Mouse (Mus musculus) neutrophil, adult 5-6 weeks (primary cell): ENCODE data around the gene Ppp2r1b. TPM values are rescaled to one million over a fixed set of nuclear protein-coding genes. Genes with fewer than 3 reads are reported as not detected.

Source experiments
- ATAC-seq: fragments of 151-379, 151-347 bp; 2 replicates; pipeline ENCODE4 v1.8.0; 2017; ENCODE audit warnings: mild to moderate bottlenecking, moderate TSS enrichment; ENCODE audit not compliant: insufficient number of reproducible peaks, poor library complexity, low FRiP score, severe bottlenecking; ENCODE audit errors: extremely low read depth
- total RNA-seq: library from RNA; stranded (forward); fragments of 200-1000 nt; gene quantifications from 2 replicates; pipeline ENCODE4 v1.2.3, GENCODE M21; 2017

Ppp2r1b gene
- total RNA-seq, 1 experiment from 2014 or later = 22.0 TPM

DNA sequence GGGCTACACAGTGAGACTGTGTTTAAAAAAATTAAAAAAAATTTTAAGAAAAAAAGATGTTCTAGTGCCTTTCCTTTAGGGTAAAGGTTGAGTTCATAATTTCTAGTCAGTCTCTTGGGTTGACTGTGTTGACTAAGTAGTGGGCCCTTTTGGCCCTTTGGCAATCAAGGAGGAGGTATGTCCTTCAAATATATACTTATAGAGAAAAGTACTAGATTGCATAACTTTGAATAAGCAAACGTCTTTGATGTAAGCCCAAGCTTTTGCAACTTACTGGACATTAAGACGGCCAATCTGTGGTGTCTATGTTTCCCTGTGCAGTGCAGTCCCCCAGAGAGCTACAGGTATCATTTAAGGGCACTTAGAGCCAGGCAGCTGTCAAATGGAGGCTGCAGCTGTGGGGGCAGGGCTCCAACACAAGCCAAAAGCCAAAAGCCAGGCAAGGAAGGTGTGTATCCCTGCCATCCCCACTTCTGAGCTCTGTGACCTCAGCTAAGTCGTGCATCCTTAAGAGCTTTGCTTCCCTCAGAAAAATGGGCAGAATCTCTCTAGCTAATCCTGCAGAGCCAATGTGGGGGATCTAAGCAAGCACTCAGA is 45.5 kb downstream of the Ppp2r1b start:
- ATAC-seq = no peak

DNA sequence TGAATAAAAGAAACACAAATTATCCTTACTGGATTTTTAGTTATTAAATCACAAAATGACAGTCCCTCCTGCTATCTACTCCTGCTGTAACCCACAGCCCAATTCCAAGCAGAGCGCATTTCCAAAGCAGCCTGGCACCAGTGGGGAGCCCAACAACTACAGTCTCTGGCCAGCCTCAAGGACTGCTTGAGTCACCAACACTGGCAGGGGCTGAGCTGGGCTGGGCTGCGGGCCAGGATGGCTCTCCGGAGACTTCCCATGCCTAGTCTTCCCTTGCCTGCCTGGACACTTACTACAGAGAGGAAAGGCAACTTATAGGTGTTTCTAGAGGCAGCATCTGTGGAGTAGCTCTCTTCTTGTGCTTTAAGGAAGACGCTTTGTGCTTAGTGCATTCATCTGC is 48.6 kb downstream of the Ppp2r1b start:
- ATAC-seq = no peak

DNA sequence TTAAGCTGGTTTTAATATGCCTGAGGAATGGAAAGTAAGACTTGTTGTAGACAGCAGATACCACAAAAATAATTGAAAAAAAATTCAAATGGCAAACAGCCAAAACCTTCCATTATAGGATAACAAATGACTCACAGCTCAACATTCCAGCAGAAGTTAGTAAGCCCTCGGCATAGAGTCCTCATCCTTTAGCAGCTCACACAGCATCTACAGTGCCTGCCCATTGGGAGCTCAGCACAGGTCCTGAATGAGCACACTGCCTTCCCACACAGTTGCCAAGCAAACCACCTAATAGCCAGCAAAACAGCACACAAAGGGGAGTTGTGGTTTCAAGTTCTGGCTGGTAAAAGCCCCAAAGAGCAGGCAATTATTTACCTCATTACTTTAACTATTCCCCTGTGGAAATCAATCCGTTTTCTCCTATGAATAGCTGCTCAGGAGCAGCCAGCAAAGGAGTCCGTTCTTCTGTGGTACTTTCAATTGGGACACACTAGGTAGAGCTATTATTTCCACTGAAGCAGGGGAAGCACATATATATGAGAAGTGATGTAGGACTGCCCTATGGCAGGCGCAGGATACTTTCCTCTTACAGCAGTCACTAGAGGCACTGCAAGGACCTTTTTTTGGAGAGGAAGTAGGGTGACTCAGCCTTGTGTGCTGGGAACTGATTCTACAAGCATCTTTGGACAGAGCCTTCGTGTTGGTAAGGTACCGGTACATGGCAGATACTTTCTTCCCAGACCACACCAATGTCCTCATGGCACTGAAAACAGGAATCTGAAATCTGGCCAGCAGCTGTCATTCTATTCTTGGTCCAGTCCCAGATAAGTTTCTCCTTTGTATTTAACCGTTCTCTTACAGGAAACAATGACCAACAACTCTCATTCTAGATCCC is 55.2 kb downstream of the Ppp2r1b start:
- ATAC-seq = 0 out of 2 replicates have a peak, but pooled peaks have one; percentile 34

DNA sequence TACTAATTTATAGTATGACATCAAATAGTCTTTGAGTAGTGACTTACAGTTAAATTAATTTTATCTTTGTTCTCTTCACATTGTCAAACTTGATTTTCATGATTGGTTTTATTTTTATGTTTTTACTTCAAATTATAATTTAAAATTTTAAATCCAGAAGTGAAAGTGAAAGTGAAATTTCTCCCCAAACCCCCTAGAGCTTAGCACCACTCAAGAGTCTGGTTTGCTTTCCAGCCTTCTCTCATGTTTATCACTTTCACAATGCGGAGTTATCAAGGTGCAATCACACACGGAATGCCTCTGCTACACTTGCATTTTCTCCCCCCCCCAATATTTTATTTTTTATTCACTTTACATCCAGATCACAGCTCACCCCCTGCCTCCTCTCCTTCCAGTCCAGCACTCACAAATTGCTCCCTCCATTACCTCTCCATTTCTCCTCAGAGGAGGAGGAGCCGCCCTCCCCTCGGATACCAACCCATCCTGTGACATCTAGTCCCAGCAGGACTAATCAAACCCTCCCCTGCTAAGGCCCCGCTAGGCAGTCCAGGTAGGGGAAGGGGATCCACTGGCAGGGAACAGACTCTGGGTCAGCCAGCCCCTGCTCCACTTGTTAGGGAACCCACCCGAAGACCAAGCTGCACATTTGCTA is 59.2 kb downstream of the Ppp2r1b start:
- no peak for ATAC-seq

DNA sequence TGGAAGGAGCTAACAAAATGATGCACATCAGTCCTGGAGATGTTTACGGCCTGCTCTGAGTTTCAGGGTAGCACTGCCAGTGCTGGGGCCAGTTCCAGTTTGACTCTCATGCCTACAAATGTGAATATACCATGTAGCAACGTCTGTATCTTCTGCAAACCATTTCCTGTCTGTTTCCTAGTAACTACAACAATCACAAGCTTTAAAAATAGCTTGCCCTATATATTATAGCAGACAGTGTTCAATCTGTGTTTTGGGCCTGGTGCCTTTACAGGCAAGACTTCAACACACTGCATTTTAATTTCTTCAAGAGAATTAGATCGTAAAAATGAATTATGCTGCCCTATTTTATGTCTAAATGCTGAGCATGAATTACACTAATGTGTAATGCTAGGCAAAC is 60.2 kb downstream of the Ppp2r1b start:
- peak; percentile 40; the same call in 1 of the 2 replicates for ATAC-seq

DNA sequence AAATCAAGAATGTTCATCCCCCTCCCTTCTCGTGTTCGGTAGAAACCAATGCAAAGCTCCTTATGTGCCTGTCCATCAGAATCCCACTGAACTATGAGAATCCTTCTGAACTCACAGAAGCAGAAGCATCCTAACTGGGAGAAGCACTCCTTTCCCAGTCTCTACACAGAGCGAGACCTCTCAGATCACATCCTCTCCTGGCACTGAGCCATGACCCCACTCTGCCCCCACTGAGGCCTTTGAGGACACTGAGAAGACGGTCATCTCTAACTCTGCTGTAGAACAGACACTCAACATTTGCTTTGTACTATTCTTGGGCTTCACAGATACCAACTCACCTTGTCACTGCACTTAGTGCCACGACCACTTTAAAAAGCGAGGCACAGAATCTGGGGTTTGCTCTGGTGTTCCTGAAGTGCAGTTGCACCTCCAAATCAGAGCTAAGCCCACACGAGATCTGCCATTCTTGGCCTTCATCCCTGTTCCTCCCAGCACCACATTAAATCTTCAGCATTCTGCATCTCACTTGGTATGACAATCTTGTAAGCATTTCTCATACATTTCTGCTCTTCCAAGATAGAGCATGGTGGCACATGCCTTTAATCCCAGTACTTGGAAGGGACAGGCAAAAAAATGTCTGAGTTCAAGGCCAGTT is 66.9 kb downstream of the Ppp2r1b start:
- ATAC-seq = no peak

DNA sequence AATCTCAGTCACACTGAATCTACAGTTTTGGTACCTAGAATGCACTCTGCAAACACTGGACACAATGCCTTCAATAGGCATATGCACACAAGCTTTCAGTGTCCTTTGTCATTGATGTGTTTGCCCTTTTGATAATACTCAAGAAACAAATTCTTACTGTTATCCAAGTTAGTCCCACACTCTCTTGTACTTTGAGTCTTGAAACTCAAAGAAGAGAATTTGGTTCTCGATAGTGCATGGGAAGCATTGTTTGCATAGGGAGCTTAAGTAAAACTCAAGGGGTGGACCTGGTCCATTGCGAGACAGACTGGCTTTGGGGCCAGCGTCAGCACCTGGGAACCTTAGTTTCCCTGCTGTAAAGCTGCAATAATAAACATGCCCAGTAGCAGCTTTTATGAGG is 73.0 kb downstream of the Ppp2r1b start:
- ATAC-seq = no peak

DNA sequence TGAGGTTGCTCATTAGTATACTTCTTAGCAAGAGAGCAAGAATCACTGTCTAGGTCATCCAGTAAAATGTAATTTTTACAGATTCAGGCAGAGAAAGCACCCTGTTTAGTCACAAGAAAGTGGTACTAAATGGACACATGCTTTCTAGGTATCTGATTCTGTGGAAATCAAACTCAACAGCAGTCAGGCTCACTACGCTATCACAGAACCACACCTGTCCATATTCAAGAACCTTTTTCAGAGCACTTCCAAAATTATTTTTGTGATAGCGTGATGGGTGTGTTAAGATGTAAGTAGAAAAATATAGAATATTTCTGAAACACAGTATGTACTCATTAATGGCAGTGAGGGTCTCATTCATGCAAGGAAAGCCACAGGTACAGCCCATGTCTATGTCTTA is 74.5 kb downstream of the Ppp2r1b start:
- ATAC-seq = no peak

DNA sequence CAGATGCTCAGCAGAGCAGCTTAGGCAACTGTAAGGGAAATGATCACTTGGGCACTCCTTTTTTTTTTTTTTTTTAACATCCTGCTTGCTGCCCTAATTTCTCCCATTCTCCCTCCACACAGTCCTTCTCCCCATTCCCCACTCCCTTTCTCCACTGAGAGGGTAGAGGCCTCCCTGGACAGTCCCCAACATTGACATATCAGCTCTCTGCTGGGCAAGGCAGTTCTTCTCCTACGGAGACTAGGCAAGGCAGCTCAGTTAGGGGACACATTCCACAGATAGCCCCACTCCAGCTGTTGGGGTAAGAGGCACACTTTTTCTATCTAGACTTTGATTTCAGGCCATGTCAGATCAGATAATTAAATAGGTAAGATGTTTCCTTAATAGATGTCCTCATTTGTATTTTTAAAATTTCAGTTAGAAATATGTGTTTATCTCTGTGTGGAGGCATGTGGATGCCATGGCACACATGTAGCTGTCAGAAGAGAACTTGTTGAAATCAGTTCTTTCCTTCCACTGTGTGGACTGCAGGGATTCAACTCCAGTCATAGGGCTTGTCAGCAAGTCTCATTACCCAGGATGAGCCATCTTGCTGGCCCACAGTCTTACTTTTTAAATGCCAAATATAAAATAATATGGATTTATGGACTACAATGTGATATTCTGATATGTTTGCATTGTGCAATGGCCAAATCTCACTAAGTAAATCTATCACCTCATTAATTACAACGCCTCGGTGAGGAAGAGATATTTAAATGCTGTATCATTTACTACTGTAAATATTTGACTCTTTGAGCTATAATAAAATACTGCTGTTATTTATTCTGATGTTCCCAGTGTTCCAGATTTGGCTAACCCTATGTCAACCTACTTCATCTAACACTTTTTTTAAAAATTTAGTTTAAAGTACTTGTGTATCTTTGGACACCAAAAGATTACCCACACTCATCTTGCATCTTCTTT is 76.1 kb downstream of the Ppp2r1b start:
- no peak for ATAC-seq

DNA sequence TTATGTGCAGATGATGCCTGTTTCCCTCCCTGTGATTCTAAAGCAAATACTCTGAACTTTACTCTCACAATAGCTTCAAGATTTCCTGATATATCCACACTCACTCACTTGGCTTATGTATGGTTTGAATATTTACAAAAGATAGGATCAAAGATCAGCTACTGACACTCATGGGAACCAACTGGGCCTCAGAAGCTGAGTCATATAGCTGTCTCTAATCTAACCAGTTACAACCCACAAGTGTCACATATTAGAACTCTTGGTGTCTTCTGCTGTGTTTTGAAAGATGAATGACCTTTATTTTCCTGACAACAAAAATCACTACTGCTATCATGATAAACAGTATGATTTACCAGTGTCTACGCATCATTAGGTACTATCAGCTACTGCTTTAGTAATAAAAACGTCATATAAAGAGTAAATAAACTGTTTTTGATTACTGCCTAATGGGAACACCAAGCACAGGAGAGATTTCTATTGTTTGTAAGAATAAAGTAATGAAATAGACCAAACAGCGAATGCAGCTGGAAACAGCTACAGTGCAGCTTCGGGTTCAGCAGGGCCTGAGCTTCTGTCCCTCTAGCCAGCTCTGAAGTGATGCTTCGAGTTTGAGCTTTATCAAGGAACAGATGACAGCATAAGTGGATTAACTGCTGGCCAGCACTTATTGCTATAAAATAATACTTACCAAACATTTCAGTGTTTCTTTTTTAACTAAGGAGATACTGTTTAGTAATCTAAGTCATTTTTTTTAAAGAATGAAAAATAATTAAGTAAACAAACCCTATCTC is 77.5 kb downstream of the Ppp2r1b start:
- no peak for ATAC-seq

DNA sequence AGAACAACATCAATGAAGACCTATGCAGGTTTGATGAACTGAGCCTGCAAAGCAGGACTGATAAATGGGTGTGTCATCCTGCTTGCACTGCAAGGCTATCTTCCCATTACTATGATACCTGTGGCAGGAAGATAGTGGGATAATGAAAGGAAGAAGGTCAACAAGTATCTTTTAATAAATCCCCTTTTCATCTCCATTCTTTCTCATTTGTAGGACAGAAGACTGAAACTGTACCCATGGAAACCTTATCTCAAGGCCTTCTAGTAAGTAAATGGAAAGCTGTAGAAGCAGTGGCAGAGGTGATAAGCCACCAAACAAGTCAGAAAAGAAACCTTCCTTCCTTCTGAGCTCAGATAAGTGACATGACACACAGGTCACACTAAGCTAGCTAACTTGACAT is 79.4 kb downstream of the Ppp2r1b start:
- ATAC-seq = no peak

DNA sequence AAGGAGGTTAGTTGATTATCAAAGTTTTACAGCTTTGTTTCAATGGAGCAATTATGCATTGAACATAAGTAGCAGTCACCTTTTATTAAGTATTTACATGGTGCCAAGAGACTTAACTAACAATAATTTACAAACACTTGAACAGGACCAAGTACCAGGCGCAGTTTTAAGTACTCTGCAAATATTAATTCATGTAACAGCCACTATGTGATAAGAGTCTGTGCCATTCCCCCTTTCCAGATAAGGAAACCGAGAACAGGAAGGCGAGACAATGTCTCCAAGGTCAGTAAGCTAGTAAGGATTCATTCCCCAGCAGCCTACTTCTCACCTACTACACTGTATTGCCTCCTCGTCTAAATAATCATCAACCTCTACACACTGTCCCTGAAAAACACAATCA is 80.7 kb downstream of the Ppp2r1b start:
- no peak for ATAC-seq

DNA sequence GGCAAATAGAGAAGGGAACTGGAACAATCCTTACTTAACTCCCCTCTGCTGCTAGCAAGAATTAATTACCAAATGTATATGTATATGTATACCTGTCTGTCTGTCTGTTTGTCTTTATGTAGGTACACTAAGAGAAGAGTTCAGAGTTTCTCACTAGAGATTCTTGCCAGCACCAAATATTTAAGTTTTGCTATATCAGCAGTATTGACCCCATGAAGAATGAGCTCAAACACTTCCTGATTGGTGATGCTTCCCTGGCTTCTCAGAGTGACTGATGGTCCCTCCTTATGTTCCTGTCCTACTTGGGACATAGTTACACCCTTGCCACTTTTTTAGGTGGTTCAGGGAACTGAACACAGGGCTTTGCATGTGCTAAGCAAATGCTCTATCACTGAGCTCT is 84.9 kb downstream of the Ppp2r1b start:
- no peak for ATAC-seq

DNA sequence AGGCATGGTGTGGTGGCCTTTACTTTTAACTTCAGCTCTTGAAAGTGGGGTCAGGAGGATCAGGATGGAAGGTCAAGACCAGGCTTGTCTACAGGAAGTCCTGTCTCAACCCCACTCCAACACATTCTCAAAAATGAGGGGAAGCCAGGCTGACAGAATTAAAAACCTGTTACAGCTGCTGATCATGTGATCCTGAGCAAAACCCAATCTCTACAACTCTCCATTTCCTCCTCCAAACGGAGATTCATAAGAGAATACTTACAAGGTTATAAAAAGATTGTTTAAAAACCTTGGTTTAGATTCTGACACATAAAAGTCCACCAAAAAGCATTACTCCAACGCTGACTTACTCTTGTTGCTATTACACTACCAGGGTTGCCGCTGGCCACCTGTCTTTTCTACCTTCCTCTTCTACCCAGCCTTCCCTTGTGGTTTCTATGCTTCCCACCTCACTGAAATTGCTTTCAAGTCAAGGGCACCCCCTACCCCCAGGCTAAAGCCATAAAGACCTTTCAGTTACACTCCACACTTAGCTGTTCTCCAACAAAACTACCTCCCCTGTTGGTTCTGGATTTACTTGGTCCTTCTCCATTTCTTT is 96.8 kb downstream of the Ppp2r1b start:
- no peak for ATAC-seq

DNA sequence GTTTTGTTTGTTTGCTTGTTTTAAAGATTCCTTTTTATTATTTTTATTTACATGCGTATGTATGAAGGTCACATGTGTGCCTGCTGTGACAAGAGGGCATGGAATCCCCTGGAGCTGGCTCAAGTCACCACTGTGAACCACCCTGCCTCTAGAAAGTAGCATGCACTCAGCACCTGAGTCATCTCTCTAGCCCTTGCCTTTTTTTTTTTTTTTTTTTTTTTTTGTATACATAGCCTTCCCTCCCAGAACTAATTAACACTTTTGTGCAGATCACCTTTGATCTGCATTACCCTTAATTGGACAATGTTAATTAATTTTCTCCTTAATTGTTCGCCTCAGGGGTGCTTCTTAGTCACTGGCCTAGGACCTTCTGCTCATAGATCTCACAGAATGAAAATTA is 97.6 kb downstream of the Ppp2r1b start:
- ATAC-seq = no peak
